ENCODE assay signal across 8 mouse cellular contexts in the genomic region with DNA sequence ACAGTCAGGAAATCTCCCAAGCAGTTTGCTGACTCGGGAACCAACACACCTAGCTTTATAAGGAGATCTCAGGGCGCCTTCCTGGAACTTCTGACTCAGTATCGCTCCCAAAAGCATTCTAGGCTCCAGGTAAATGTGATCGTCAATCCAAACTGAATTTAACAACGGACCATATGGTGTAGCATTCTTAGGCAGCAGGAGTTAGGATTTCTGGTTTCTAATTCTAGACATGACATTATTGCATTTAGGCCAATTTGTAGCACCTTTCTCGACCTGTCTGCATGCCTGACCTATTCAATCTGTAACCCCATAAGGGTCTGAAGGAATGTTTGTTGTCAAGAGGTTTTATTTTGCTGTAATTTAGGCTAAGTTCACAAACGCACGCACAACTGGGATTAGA. TPM values are rescaled to one million over a fixed set of nuclear protein-coding genes. Genes with fewer than 3 reads are reported as not detected.
DNase-seq lines count a peak whose midpoint lies in the region; ATAC-seq lines count a peak whose summit lies in the region.

No protein-coding gene starts in this region.

- 67% methylated on average over 8 of the region's 8 CpGs for WGBS in limb, embryonic 13.5 days
- WGBS in stomach, embryonic 15.5 days, result 62% methylated on average over 8 of the region's 8 CpGs

- H3K4me1 ChIP-seq in megakaryocyte, embryonic 14.5 days, result peaks cover 32% of the 10 kb centered on the region
- peaks cover 12% of the 10 kb centered on the region; the same call in 1 of the 2 replicates for H3K4me1 ChIP-seq in limb, embryonic 13.5 days
- H3K4me1 ChIP-seq in stomach, embryonic 15.5 days, result peaks cover 4% of the 10 kb centered on the region; the same call in 1 of the 2 replicates

- ATAC-seq in megakaryocyte, adult 5-6 weeks (ENCODE audit: poor library complexity, severe bottlenecking), result no peak
- no peak for ATAC-seq in limb, embryonic 13.5 days (ENCODE audit: low FRiP score, low read depth)
- ATAC-seq in stomach, embryonic 15.5 days (ENCODE audit: insufficient read depth, low FRiP score, low read depth), result no peak

- H3K4me2 ChIP-seq in limb, embryonic 13.5 days (replicated peaks), result peak overlapping the region; percentile 68
- peak overlapping the region; percentile 65 for H3K4me2 ChIP-seq in stomach, embryonic 15.5 days

- peaks cover 4% of the 10 kb centered on the region for H3K9me3 ChIP-seq in megakaryocyte, embryonic 14.5 days
- H3K9me3 ChIP-seq in limb, embryonic 13.5 days, result no peaks in the 10 kb centered on the region
- no peaks in the 10 kb centered on the region for H3K9me3 ChIP-seq in stomach, embryonic 15.5 days

- H3K36me3 ChIP-seq in megakaryocyte, embryonic 14.5 days (replicated peaks; ENCODE audit: low read length), result no peaks in the 10 kb centered on the region
- no peaks in the 10 kb centered on the region for H3K36me3 ChIP-seq in limb, embryonic 13.5 days
- H3K36me3 ChIP-seq in stomach, embryonic 15.5 days, result no peaks in the 10 kb centered on the region

- DNase-seq in cerebellum, adult 18-20 months, result peak; percentile 32 to 33
- DNase-seq in cerebellum, adult 11-12 months, result no peak
- no peak for DNase-seq in layer of hippocampus, adult 8-10 months (ENCODE audit: low spot score in 2 of 2)
- no peak for DNase-seq in Muller cell, postnatal 12 days (ENCODE audit: inconsistent ontology term)

- H3K9ac ChIP-seq in limb, embryonic 13.5 days, result peak overlapping the region; percentile 68
- H3K9ac ChIP-seq in stomach, embryonic 15.5 days, result no peak overlapping the region

- H3K4me3 ChIP-seq in megakaryocyte, embryonic 14.5 days (replicated peaks), result peak overlapping the region; percentile 93
- peak overlapping the region; percentile 59 for H3K4me3 ChIP-seq in limb, embryonic 13.5 days
- peak overlapping the region; percentile 61 for H3K4me3 ChIP-seq in stomach, embryonic 15.5 days (replicated peaks)

- peak overlapping the region; percentile 89 for H3K27ac ChIP-seq in limb, embryonic 13.5 days
- peak overlapping the region; percentile 97 for H3K27ac ChIP-seq in stomach, embryonic 15.5 days

- no peaks in the 10 kb centered on the region for H3K27me3 ChIP-seq in megakaryocyte, embryonic 14.5 days (replicated peaks)
- H3K27me3 ChIP-seq in limb, embryonic 13.5 days, result no peaks in the 10 kb centered on the region
- H3K27me3 ChIP-seq in stomach, embryonic 15.5 days (replicated peaks), result no peaks in the 10 kb centered on the region

RNA-seq across cellular contexts. Expression of gene Alg14, which starts 0.9 kb away (rescaled TPM):
- polyA plus RNA-seq in megakaryocyte, embryonic 14.5 days (2012; ENCODE audit: insufficient read depth, low replicate concordance), result 8.9 TPM in 1 of 2 replicates, not detected in the other
- total RNA-seq in megakaryocyte, adult 5-6 weeks (2015), result 21.9 and 26.9 TPM in 2 replicates
- 7.8 and 18.7 TPM in 2 replicates for total RNA-seq in megakaryocyte, adult 5-6 weeks (2017)
- polyA plus RNA-seq in limb, embryonic 13.5 days (2015; fragmentation: Nextera tagmentation; extraction: Ambion mirVana), result 37.0 and 41.6 TPM in 2 replicates
- 44.1 and 44.9 TPM in 2 replicates for polyA plus RNA-seq in stomach, embryonic 15.5 days (2015; fragmentation: Nextera tagmentation; extraction: Ambion mirVana)
- 10 to 100 TPM; 11.3 to 14.0 (median 12.9) TPM for total RNA-seq in layer of hippocampus, adult 8-10 months (2022)

RNA-seq across cellular contexts. Expression of gene Tmem56, which starts 7.8 kb away (rescaled TPM):
- not detected in 2 replicates for polyA plus RNA-seq in megakaryocyte, embryonic 14.5 days (2012; ENCODE audit: insufficient read depth, low replicate concordance)
- 2.0 and 3.0 TPM in 2 replicates for total RNA-seq in megakaryocyte, adult 5-6 weeks (2015)
- total RNA-seq in megakaryocyte, adult 5-6 weeks (2017), result 0.70 and 1.7 TPM in 2 replicates
- 0.94 and 1.0 TPM in 2 replicates for polyA plus RNA-seq in limb, embryonic 13.5 days (2015; fragmentation: Nextera tagmentation; extraction: Ambion mirVana)
- polyA plus RNA-seq in stomach, embryonic 15.5 days (2015; fragmentation: Nextera tagmentation; extraction: Ambion mirVana), result 2.1 and 2.7 TPM in 2 replicates
- total RNA-seq in layer of hippocampus, adult 8-10 months (2022), result 10 to 100 TPM; 27.8 to 41.1 (median 33.5) TPM

Comparison
In these comparisons a context has a peak if more than half of its experiments do, and no peak if none do; other contexts are left out.
1. DNase-seq: peak in cerebellum, adult 18-20 months (2 of 2); none in cerebellum, adult 11-12 months (single experiment), layer of hippocampus, adult 8-10 months (0 of 2) and Muller cell, postnatal 12 days (single experiment).
2. Peak in every context shown above with its lines, with median percentiles within 50 percentile points of each other: H3K4me3 ChIP-seq.